Mouse (Mus musculus) CH12.LX (cell line): ENCODE data around the gene Rfc1.

Experiments
- MAZ ChIP-seq: IDR thresholded peaks from 2 replicates; pipeline ENCODE4 v1.6.1; 2012; ENCODE audit warnings: low read depth, mild to moderate bottlenecking, inconsistent platforms, low read length, improper control_type of control experiment, moderate library complexity
- NRF1 ChIP-seq: IDR thresholded peaks from 2 replicates; pipeline ENCODE4 v1.6.1; 2014; ENCODE audit warnings: low read depth, mild to moderate bottlenecking, inconsistent platforms, low read length, improper control_type of control experiment, moderate library complexity
- TCF12 ChIP-seq: IDR thresholded peaks from 2 replicates; pipeline ENCODE4 v1.6.1; 2014; ENCODE audit warnings: low read depth, mild to moderate bottlenecking, inconsistent platforms, low read length, improper control_type of control experiment

DNA sequence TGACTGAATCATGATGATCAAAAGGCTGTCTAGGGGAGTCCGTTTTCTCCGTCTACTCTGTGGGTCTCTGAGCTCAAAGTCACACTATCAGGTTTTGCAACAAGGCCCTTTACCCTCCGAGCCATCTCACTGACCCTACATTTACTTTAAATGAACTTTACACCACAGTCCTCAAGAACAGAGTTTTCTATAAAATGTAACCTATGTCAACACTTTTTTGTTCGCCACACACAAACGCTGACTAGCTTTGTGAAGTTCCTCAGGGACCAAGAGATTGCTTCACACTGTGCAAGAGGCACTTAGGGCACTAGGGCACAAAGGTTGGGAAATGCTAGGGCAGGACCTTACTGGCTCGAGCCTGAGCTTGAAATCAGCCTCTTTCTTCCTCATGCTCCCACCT lies 21.4 kb upstream of the Rfc1 start:
- TF ChIP-seq TCF12: no peak
- TF ChIP-seq NRF1: no peak
- no peak for TF ChIP-seq MAZ
